Mouse (Mus musculus): Measurements from ENCODE around the gene Iqch. TPM values are rescaled to one million over a fixed set of nuclear protein-coding genes. Genes with fewer than 3 reads are reported as not detected.

The Iqch gene
- not detected for total RNA-seq (2021)
- long read RNA-seq, experiment 1, result 0 reads
- long read RNA-seq, experiment 2, result 0 reads

GRCm38 (mm10) chr9:63602043-63602939 is at the start of gene Iqch, which contains the start of gene Aagab:
Gene Iqch, minus strand, starts transcription at chr9:63602493.
Gene Aagab, plus strand, starts transcription at chr9:63602660.
- DNase-seq, result peak; percentile 95

GRCm38 (mm10) chr9:63651594-63651993 is 49.3 kb upstream of the Iqch start:
- peak; percentile 65 for DNase-seq

GRCm38 (mm10) chr9:63650905-63651304 is 48.6 kb upstream of the Iqch start:
- peak; percentile 55 for DNase-seq

- peak; percentile 46 for DNase-seq
These were observed 47.7 kb upstream of the Iqch start for GRCm38 (mm10) chr9:63649841-63650545.

DNA sequence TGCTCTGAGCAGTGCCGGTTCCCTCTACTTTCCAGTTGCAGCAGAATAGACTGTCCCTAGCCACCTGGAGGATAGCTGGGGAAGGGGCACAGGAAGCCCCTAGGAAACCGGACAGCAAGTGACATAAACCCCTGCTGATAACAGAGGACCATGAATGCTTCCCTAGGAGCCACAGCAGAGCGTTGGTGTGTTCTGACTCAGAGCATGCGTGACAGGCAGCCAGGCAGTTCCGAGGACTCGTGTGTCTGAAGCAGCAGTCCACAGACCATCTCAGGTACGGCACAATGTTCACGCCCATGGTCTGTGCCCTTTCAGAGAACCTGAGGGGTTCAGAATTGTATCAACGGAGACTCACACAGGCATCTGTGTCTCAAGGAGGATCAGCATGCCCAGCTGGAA is 46.2 kb upstream of the Iqch start:
- DNase-seq, result no peak

GRCm38 (mm10) chr9:63647581-63648519 is 45.6 kb upstream of the Iqch start:
- DNase-seq, result no peak

- DNase-seq, result no peak
These were observed 42.8 kb upstream of the Iqch start for GRCm38 (mm10) chr9:63645084-63645483.

GRCm38 (mm10) chr9:63644011-63644410 is 41.7 kb upstream of the Iqch start:
- no peak for DNase-seq

DNA sequence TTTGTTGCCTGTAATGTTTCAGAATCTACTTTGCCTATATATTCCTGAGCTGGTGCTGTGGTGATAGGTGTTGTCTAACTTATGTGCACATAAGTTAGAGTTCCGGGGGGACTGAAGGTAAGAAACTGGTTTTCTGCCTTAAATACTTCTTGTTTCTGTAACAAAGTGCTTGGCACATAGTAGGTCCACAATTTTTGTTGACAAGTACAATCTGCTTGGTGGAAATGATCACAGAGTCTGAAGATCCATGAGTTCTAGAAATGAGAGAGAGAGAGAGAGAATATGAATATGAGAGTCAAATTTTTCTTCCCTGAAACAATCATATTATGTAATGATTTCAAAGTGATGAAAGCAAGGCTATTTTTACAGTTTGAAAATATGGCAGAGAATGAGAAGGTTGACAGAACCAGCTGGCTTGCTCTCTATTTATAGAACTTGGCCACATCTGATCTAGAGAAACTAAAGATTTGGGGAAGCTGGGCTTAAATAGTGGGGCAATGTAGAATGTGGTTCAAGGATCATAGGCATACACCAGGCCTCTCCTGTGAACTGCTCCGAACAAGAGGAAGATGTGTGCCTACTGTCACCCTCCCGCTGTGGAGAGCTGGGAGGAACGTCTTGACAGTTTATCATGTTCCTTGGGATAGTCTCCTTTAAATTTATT is 39.8 kb upstream of the Iqch start:
- no peak for DNase-seq

- no peak for DNase-seq
These were observed 33.8 kb upstream of the Iqch start for GRCm38 (mm10) chr9:63636113-63636512.

DNA sequence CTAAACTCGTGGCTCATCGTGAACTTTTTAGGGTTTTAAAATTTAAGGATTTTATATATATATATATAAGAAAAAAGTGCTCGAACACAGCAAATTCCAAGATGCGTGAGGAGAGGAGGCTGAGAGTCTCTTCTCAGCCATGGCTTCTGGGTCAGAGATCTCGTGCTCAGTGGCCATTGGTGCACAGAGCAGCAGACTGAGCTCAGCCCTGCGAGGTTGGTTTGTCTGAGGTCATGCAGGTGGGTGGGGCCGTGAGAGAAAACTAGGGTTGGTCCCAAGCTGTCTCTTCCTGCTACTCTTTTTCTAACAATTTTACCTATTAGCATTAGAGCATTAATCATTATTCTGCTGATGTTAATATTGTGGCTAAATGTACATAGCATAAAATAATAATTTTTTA is 31.0 kb upstream of the Iqch start:
- DNase-seq, result no peak

DNA sequence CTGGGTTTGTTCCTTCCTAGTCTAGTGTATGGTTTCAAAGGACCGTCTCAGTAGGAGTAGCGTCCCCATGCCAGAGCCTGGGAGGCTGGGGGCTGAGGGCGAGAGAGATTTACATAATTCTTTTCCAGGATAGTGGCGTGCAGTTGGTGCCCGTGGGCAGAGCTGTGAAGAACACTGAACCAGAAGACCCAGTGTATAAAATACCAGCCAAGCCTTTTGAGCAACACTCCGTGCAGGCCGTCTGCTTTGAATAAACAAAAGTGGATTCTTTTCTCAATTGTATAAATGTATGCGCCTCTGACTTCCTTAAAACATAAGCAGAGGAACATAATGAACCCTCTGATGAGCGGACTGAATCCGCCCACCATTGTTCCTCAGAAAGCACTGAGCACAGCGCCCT is 30.6 kb upstream of the Iqch start:
- DNase-seq, result no peak

- no peak for DNase-seq
These were observed 29.8 kb upstream of the Iqch start for GRCm38 (mm10) chr9:63632045-63632444.

- no peak for DNase-seq
These were observed 22.9 kb upstream of the Iqch start for GRCm38 (mm10) chr9:63625090-63625756.

- DNase-seq, result no peak
These were observed 21.7 kb upstream of the Iqch start for GRCm38 (mm10) chr9:63623895-63624569.

- DNase-seq, result no peak
These were observed 15.7 kb upstream of the Iqch start for GRCm38 (mm10) chr9:63617967-63618366.

- DNase-seq, result no peak
These were observed 12.0 kb upstream of the Iqch start for GRCm38 (mm10) chr9:63614018-63614985.

- no peak for DNase-seq
These were observed 11.3 kb upstream of the Iqch start for GRCm38 (mm10) chr9:63613569-63613968.

Measured in gastrocnemius, postnatal 10 days (tissue).